Mouse (Mus musculus) T-cell, adult 2 months (primary cell): ENCODE measurements around the gene Rars2.
"Not testable (repeated sequence)": the region's sequence is repeated elsewhere in the genome, so short reads cannot be mapped to it uniquely, and the experiment has no call there.

Experiments
- DNase-seq: peaks from one replicate; pipeline ENCODE4 v3.0.0; 2022; ENCODE audit warnings: low spot score

Gene Rars2

DNA sequence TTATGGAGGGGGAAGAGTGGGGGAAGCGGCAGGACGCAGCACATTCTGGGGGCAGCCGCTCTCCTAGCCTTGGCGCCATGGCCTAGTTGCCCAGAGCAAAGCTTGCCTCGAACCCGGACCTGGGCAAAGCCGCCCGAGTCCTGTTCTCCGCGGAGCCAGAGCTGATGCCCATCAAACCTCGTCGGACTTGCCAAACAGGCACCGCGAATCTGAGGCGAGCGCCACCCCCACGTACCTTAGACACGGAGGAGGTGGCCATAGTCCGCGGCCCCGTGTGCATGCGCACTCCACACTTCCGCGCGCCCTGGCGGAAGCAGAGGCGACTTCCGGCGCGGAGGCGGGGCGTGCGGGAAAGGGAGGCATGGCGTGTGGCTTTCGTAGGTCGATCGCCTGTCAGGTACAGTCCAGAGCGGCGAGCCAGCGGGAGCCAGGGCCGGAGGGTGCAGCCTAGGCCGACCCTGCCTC lies at the start of gene Rars2, which contains the start of gene Orc3:
Gene Rars2 (plus strand): TSS at position 328 of the 465 bp plus-strand sequence.
Gene Orc3 (minus strand): TSS at position 315 of the 465 bp plus-strand sequence.
- DNase-seq: peak; percentile 92

- DNase-seq: no peak
These were observed 48.5 kb upstream of the Rars2 start for GRCm38 (mm10) chr4:34566226-34566625.

DNA sequence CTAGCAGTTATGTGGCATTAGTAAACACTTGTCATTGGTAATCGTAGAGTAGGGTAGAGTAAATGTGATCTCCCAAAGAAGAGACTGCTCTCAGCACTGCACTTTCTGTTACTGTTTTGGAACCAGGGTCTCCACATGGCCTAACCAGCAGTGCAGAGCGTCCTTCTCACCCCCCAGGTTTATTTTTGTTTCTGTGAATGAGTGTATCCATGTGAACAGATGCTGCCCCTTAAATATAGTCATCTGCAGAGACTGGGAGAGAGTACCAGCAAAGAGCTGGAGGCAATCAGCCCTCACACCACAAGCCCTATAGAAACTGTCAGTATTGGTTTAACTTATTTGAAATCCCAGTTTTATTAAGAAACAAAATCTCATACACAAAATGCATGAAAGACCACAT lies 41.9 kb upstream of the Rars2 start:
- DNase-seq: no peak

GRCm38 (mm10) chr4:34577028-34577427 lies 37.7 kb upstream of the Rars2 start:
- DNase-seq: no peak

DNA sequence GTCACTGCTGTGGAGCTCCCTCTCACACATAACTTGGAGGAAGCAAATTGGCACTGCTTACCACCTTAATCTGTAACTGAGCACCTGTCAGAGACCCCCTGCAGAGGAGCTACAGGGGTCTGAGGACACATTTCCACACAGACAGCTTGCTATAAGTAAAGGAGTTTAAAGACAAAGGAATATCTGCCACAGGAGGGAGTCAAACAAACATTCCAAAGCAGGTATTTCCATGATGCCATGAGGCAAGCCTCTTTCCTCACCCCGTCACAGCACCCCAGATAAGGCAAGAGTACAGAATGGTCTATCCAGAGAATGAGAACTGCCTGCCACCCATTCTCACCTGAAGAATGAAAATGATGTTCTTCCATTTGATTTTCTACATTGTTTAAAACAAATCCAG lies 35.5 kb upstream of the Rars2 start:
- no peak for DNase-seq

DNA sequence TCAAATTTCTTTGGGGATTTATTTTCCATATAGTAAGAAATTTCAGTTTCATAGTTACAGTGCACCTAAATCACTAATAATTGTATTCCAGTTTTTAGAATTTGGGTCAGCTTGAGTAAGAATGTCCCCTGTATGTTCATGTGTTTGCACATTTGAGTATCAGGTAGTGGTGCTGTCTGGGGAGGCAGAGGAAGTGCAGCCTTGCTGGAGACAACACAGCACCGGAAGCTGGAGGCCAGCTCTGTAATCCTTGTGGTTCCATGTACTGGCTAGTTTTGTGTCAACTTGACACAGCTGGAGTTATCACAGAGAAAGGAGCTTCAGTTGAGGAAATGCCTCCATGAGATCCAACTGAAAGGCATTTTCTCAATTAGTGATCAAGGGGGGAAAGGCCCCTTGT lies 33.3 kb upstream of the Rars2 start:
- not testable (repeated sequence) for DNase-seq

GRCm38 (mm10) chr4:34581990-34582389 lies 32.8 kb upstream of the Rars2 start:
- DNase-seq: no peak

DNA sequence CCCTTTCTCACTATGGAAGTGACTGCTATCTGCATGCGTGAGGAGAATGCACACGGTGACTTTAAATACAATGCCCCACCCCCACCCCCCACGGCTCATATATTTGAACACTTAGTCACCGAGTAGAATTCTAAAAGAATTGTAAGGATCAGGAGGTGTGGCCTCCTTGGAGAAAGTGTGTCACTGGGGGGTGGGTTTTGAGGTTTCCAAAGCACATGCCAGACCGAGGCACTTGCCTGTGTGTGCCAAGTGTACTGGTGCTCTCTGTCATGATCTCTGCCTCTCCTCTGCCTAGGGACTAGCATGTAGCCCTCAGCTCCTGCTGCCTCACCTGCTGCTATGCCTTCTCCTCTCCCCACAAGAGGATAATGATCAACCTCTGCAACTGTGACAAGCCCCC lies 32.3 kb upstream of the Rars2 start:
- no peak for DNase-seq

DNA sequence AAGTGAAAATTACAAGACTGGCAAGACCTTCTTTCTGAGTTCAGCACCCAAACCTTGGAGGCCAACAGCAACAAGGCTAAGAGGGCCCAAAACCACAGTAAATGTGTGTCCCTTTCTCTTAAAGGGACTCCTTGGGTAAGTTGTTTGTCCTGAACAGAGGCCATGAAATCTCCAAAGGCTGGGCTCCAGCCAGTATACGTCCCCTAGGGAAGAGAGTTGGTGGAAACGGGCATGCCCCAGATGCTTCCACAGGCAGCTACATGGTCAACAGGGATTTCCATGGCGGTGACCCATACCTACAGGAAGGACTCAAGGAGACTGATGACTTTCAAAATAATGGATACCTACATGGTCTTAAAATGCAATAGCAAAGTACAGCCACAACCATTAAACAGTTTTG lies 31.3 kb upstream of the Rars2 start:
- no peak for DNase-seq

GRCm38 (mm10) chr4:34584871-34585607 lies 29.7 kb upstream of the Rars2 start:
- DNase-seq: no peak

- DNase-seq: no peak
These were observed 11.6 kb upstream of the Rars2 start for GRCm38 (mm10) chr4:34603123-34603522.

DNA sequence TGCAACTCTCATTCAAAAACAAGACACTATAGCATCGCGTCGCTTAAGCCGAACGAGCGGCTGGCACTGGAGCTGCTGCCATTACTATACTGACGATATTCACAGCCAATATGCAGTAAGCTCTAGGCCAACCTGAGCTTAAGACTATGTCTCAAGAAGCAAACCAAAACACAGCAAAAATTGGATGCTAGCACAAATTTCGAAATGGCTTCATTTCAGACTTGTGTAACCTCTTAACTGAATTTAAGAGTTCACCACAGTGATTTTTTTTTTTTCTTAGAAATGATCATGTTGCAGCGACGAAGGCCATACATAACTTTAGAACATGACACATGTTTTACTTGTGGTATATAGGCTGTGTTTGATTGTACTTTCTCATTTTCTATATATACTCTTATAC lies 8.1 kb upstream of the Rars2 start:
- DNase-seq: no peak

DNA sequence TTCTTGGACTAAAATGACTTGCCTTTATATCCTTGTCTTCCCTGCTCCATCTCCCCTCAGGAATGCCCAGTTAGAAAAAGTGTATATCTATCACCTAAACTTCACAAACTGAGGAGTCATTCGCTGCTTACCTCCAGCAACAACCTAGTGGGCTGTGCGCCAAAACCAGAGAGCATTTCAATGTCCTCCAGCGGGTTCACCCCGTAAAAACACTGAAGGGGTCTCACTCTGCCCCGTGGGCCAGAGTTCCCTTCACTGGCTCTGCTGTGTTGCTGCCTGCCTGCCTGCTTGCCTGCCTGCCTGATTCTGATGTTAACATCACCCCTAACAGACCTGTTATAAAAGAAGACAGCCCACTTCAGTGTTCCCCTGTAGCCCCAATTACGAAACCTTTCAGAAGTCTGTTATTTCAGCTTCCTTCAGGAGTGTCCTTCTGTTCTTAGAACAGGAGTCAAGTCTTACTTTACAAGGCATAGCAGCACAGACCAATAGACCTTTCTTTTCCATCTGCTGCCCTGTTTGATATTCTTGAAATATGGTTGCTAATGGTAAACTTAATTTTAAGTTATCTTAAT lies 1.1 kb upstream of the Rars2 start:
- no peak for DNase-seq

GRCm38 (mm10) chr4:34615303-34615702 lies 546 bp downstream of the Rars2 start:
- DNase-seq: peak; percentile 8

- DNase-seq: no peak
These were observed 1.4 kb downstream of the Rars2 start for GRCm38 (mm10) chr4:34616146-34616545.

GRCm38 (mm10) chr4:34625556-34625955 lies 10.8 kb downstream of the Rars2 start:
- DNase-seq: no peak

DNA sequence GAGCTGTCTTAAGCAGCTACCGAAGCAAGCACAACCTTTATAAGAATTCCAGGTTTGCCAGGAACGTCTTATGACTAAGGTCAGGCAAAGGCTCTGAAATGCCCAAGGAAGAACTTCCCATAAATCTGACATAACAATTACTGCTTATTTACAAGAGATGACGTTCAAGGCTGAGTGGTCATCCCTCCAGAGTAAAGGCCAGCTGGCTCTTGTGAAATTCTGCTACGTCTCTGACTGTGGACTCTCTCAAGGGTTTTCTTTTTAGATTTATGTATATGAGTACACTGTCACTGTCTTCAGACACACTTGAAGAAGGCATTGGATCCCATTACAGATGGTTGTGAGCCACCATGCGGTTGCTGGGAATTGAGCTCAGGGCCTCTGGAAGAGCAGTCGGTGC lies 11.6 kb downstream of the Rars2 start:
- no peak for DNase-seq

DNA sequence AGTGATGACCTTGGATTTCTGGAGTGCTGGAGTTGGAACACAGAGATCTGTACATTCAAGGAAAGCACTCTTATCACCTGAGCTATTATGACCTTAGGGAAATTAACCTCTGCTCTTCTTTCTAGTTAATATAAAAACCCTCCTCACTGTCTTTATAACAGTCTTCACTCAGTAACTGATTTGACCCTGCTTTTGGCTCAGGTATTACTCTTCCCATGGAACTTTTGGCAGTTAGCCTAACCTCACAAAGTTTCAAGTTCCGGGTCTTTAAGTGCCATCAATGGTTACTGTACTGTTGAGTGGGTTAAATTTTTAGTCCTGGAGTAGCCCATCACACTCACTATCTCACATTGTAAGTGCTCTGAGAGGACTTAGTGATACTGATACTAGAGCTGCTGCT lies 15.2 kb downstream of the Rars2 start:
- no peak for DNase-seq

GRCm38 (mm10) chr4:34634129-34634528 lies 19.4 kb downstream of the Rars2 start:
- no peak for DNase-seq

- no peak for DNase-seq
These were observed 21.3 kb downstream of the Rars2 start for GRCm38 (mm10) chr4:34636036-34636435.

DNA sequence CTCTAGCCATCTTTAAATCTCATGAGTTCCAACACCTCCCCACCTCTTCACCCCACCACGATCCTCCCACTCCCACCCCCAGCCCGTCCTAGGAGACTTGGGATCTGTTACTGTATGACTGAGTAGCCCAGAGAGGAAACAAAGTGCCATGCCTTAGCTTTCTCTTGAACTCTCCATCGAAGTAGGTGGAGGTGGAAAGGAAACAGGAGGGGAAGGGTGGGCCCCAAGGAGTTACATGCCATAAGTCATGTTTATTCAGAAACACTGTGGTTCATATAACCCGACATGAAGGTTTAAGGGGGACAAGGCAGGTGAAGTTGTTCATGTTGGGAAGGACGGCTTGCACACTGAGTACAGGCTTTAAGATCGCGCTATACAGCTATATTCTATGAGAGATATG lies 22.6 kb downstream of the Rars2 start:
- DNase-seq: no peak

DNA sequence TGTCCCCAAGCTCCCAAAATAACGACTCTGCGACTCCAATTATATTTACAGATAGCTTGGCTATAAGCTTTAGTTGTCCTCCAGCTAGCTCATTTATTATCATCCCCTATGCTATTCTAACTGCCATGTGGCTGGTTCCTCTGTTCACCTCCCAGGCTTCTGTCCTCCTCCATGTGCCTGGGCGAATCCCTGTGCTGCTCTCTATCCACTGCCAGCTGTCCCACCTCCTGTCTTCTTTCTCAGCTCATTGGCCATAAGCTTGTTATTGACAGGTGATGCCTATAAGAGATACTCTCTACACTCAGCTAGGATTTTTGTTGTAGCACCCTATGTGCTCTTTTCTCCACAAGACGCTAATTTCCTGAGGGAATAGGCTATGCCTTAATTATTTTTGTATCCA lies 23.1 kb downstream of the Rars2 start:
- DNase-seq: no peak

DNA sequence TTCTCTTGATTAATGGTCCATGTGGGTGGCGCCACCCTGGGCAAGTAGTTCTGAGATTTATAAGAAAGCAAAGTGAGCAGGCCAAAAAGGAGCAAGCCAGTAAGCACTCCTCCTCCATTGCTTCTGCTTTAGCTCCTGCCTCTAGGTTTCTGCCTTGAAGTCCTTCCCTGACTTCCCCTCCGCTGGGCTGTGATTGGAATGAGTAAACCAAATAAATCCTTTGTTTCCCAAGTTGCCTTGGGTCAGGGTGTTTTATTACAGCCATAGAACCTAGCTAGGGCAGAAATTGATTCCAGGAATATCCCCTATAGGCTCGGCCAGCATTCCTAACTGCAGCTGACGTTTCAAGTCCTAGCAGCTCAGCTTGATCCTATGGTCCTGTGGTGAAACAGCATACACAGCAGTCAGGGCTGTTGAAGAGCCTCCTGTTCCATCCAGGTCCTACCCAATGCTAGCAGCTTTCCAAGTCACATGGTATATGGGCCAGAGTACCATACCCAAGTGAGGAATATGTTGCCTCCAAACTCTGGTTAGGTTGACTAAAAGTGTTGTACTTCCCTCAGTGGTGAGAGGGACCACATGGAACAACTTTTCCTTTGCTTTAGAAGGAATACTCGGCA lies 25.1 kb downstream of the Rars2 start:
- no peak for DNase-seq
